Mouse (Mus musculus): ENCODE results near the gene Hnrnpk.
"Not testable (repeated sequence)": the region's sequence is repeated elsewhere in the genome, so short reads cannot be mapped to it uniquely, and the experiment has no call there.

Gene Hnrnpk

DNA sequence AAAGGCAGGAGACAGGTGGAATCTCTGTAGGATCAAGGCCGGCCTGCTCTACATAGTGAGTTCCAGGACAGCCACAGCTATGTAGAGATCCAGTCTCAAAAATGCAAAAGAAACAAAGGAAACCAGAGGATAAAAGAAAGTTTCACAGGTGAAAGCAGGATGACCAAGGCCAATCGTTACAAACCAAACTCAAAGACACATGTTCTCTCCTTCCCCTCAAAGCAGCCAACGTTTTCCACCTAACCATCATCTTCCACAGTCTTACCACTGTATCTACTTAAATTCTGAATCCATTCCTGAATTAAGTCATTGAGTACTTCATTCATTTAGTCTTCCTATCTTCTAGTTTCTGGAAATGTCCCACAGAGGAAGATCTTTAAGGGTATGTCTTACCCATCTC lies 14.8 kb downstream of the Hnrnpk start:
- DNase-seq, result no peak

DNA sequence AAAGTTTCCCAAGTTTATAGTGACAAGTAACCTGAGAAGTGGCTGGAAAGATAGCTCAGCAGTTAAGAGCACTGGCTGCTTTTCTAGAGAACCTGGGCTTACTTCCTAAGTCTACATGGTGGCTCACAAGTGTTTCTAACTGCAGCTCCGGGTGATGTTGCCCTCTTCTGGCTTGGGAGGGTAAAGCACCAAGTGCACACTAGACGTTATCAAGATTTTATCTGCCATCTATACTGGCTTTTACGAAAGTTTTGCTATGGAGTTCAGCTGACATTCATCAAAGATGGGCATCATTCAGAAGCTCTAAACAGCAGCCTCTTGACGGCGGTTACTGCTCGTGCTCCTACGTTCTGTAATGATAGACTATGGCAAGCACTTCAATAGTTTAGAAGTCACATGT lies 15.2 kb downstream of the Hnrnpk start:
- DNase-seq, result peak; percentile 74 to 84

GRCm38 (mm10) chr13:58385547-58385920 lies 17.6 kb downstream of the Hnrnpk start:
- no peak for DNase-seq

DNA sequence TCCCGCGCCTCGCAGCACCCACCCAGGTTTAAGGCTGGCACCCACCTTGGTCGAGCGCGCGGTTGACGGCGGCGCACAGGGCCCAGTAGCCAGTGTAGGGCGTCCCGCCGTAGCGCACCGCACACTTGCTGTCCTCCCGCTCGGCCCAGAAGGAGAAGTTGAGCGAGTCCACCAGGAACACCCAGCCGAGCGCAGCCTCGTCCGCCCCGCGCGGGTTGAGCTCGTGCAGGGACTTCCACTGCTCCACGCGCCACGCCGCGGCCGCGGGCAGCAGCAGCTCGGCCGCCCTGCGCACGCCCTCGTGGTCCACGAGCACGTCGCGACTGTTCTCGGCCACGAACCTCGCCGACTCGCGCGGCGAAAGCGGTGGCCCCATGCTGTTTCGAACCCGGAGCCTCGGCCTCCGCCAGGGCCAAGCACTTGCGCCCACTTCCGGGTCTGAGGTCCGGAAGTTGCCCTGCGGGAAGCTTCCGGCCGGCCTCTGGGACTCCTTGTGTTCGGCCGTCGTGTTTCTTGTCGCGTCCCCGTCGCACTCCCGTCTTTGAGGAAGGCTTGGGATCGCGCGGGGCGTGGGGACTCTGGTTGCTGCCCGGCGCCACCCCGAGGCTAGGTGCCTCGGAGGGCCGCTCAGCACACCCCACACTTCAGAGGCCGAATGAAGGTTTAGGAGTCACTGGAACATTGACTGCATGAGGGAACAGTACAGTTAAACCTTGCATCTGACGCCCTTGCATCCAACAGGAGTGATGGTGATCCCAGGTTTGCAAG lies 18.2 kb downstream of the Hnrnpk start, which contains the start of gene 2210016F16Rik:
Gene 2210016F16Rik (minus strand): TSS at position 447 of the 768 bp plus-strand sequence.
- DNase-seq, result peak; percentile 65 to 82

DNA sequence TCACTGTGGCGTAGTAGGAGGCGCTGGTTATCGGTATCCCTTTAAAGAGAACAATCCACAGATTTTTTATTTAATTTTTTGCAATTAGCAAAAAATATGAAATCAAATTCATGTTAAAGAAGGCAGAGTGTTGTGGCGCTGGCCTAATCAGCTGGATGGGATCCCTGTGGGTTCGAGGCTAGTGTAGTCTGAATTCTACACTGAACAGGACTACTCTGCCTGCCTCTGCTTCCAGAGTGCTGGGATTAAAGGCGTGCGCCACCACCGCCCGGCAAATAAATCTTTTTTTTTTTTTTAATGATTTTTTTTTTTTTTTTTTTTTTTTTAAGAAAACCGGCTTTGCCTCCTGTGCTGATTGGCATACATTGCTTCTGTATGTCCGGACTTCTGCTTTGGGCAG lies 18.8 kb downstream of the Hnrnpk start:
- DNase-seq, result no peak

- DNase-seq, result no peak
Measured at GRCm38 (mm10) chr13:58373153-58373470, 30.0 kb downstream of the Hnrnpk start.

- DNase-seq, result no peak
Measured at GRCm38 (mm10) chr13:58372278-58373152, 30.6 kb downstream of the Hnrnpk start.

- no peak for DNase-seq
Measured at GRCm38 (mm10) chr13:58368835-58369234, 34.3 kb downstream of the Hnrnpk start.

DNA sequence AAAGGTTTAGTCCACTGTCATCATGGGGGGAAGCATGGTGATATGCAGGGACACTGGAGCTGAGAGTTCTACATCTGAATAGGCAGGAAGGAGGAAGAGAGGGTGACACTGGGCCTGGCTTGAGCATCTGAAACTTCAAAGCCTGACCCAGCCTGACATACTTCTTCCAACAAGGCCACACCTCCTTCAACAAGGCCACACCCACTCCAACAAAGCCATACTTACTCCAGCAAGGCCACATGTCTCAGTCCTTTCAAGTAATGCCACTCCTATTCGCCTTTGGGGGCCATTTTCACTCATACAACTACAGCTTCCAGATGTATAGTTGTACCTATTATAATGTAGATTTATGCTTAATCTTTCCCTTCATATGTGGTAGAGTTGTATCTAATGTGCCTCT lies 35.5 kb downstream of the Hnrnpk start:
- no peak for DNase-seq

DNA sequence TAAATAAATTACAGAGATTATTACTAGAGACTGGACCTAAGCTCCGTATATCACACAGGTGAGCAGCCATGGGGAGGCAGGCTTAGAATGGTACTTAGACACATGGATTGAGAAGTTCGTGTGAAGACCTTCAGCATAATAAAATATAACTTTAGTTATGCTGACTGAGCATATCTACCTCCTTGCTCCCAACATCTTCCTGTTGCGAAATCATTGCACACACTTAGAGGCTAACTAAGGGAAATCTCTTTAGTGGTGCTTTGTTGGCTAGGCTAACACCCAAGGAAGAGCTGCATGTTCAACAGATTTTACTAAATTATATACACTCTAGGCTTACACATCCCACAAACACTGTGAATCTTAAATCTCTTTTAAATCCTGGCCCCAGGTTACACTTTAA lies 36.8 kb downstream of the Hnrnpk start:
- no peak for DNase-seq

GRCm38 (mm10) chr13:58365179-58365578 lies 38.0 kb downstream of the Hnrnpk start:
- DNase-seq, result not testable (repeated sequence)

DNA sequence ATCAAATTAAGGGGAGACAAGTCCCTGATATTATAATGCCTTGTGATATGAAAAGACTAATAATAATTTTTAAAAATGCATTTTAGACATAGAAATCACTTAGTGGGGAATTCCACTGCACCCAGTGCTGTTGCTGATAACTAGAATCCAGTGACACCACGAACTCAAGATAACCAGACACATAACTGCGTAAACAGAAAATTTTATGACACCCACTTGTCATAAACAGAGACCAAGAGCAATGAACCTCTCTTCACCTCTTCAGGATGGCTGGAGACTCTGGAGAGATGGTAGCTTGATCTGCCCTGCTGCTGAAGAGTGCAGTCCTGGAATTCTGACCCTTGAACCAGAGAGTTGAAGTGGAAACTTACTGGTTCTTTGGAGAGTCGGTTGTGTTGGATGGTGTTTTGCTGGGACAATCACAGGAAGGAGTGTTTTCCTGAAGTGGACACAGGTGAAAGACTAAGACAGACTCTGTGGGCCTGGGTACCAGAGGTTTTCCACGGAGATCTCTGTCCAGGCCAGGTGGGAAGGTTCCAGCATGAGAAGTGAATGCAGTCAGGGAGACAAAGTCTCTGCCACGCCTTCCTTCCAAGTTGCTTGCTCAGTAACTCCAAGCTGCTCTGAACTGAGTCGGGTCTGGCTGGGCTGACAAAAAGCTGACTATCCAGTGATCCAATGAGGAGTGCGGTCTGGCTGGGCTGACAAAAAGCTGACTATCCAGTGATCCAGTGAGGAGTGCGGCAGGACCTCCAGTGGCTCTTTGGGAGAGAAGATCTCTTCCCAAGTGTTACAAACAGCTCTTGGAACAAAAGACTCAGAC lies 38.6 kb downstream of the Hnrnpk start:
- DNase-seq, result peak; percentile 43 to 63

- no peak for DNase-seq
Measured at GRCm38 (mm10) chr13:58359304-58359653, 43.9 kb downstream of the Hnrnpk start.

DNA sequence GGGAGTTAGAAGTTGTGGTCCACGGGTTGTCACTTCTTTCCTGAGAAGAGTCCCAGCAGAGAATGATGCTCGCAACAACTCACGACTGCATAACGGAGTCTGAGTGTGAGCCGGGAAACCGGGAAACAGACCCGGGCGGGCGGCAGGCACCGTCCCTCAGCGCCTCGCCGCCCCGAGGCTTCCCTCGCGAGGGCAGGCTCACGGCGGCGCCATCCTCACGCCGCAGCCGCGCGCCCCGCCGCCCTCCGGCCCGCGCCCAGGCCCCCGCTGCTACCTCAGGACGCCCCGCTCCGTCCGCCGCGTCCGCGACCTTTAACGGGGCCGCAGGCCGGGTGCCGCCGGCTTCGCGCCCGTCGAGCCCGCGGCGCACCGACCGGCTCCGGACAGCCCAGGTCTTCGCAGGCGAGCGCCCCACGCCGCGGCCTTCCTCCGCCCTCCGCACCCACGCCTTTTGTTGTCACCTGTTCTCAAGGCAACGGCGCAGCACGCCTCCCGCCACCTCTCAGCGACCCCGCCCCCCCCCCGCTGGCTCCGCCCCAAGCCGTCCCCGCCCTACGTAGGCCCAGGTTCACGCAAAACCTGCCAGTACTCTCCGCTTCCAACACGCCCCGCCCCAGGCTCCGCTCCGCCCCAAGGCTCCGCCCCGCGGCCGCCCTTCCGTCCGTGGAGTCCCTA lies 44.4 kb downstream of the Hnrnpk start, which contains the start of gene Kif27:
Gene Kif27 (minus strand): TSS at position 494 of the 675 bp plus-strand sequence.
- DNase-seq, result peak; percentile 88 to 94

DNA sequence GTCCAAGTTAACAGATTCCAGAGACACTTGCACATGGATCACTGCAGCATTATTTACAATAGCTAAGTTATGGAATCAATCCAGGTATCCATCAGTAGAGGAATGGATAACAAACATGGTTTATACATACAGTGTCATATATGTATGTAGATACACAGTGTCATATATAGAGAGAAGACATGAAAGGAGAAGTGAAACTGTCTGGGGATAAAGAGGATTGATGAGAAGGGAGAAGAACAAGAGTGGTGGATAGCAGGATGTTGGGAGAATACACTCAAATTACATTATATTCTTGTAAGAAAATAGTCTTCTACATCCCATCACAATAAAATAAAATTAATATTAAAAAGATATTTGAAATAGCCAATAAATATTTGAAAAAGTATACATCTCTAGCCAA lies 50.1 kb downstream of the Hnrnpk start:
- no peak for DNase-seq

DNA sequence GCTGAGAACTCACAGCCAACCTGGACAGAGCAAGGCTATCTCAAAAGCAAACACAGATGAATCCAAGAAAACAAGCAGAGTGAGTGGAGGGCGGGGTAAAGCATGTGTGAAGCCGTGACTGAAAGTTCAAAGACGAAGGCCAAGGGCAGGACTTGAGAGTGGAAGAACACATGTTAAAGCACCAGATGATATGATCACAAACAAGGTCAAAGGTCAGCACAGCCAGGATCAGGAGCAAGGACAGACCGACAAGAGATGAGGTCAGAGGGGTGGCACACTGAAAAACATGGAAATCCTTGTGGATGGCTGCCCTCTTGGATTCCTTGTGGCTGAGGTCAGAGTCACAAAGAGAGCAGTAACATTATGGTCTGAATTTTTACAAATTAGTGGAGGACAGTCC lies 52.5 kb downstream of the Hnrnpk start:
- DNase-seq, result no peak

GRCm38 (mm10) chr13:58344505-58344904 lies 58.6 kb downstream of the Hnrnpk start:
- DNase-seq, result no peak

All from kidney, postnatal 25 days (tissue).